Mouse (Mus musculus): Measurements from ENCODE around the gene Cadps2.

GRCm38 (mm10) chr6:23247512-23248312 is 591.5 kb downstream of the Cadps2 start:
- TF ChIP-seq CTCF (IDR thresholded peaks at IDR 0.05; ENCODE audit: insufficient read depth, low read depth, low read length) (no peak), POLR2A (IDR thresholded peaks at IDR 0.05; ENCODE audit: insufficient read depth, low read depth, low read length) (no peak)

Data from olfactory bulb, adult 2 months (tissue).